Mouse (Mus musculus) MEL (cell line): ENCODE measurements around the gene Rock2. TPM values are rescaled to one million over a fixed set of nuclear protein-coding genes. Genes with fewer than 3 reads are reported as not detected.

ENCODE experiments used
- DNase-seq: peaks from one replicate; pipeline ENCODE4 v3.0.0; 2011; ENCODE audit warnings: low read depth, low spot score
- H3K27ac ChIP-seq: 2 replicates; pipeline ENCODE4 v1.5.1; 2012; ENCODE audit warnings: low read depth, mild to moderate bottlenecking, control low read depth, low read length, moderate library complexity; ENCODE audit not compliant: control insufficient read depth
- H3K27me3 ChIP-seq, 2 experiments: fragments of 150-350 bp in 1 of 2; sonication (generic) in 1 of 2; 2 replicates each; pipeline ENCODE4 v1.6.1; 2012; ENCODE audit warnings: low read length in 2 of 2, mild to moderate bottlenecking in 2 of 2, improper control_type of control experiment in 1 of 2, moderate library complexity in 1 of 2; ENCODE audit not compliant: insufficient read depth in 2 of 2, control insufficient read depth in 1 of 2
- H3K36me3 ChIP-seq, 2 experiments: 2 replicates each; pipeline ENCODE4 v1.6.1; 2012 to 2014; ENCODE audit warnings: low read length in 2 of 2, improper control_type of control experiment in 1 of 2, inconsistent platforms in 1 of 2, mild to moderate bottlenecking in 1 of 2; ENCODE audit not compliant: insufficient read depth in 2 of 2, control insufficient read depth in 1 of 2
- H3K4me1 ChIP-seq, 2 experiments: fragments of 150-350 bp in 1 of 2; sonication (generic) in 1 of 2; 2 replicates each; pipeline ENCODE4 v1.6.1; 2012; ENCODE audit warnings: low read length in 2 of 2, improper control_type of control experiment in 1 of 2, mild to moderate bottlenecking in 1 of 2; ENCODE audit not compliant: insufficient read depth in 2 of 2, control insufficient read depth in 1 of 2
- H3K4me3 ChIP-seq, 2 experiments: fragments of 150-350 bp in 1 of 2; sonication (generic) in 1 of 2; 2 replicates each; pipeline ENCODE4 v1.5.1; 2012; ENCODE audit warnings: low read depth in 2 of 2, low read length in 2 of 2, mild to moderate bottlenecking in 2 of 2, moderate library complexity in 2 of 2, control low read depth in 1 of 2, improper control_type of control experiment in 1 of 2; ENCODE audit not compliant: control insufficient read depth in 1 of 2, insufficient read depth in 1 of 2
- H3K79me2 ChIP-seq: 2 replicates; pipeline ENCODE4 v1.6.1; 2012; ENCODE audit warnings: mild to moderate bottlenecking, low read length, moderate library complexity; ENCODE audit not compliant: control insufficient read depth, poor library complexity, insufficient read depth
- H3K9ac ChIP-seq: 2 replicates; pipeline ENCODE4 v1.6.1; 2012; ENCODE audit warnings: low read depth, mild to moderate bottlenecking, control low read depth, low read length, moderate library complexity; ENCODE audit not compliant: control insufficient read depth, poor library complexity, severe bottlenecking
- H3K9me3 ChIP-seq: fragments of 150-350 bp; sonication (generic); replicated peaks from 2 replicates; pipeline ENCODE4 v1.6.1; 2012; ENCODE audit warnings: mild to moderate bottlenecking, low read length, improper control_type of control experiment, moderate library complexity; ENCODE audit not compliant: insufficient read depth
- CHD1 ChIP-seq: IDR thresholded peaks from 2 replicates; pipeline ENCODE4 v1.6.1; 2012; ENCODE audit warnings: low read depth, mild to moderate bottlenecking, inconsistent platforms, low read length, improper control_type of control experiment
- CHD2 ChIP-seq: IDR thresholded peaks from 2 replicates; pipeline ENCODE4 v1.6.1; 2011; ENCODE audit warnings: low read length, improper control_type of control experiment
- E2F4 ChIP-seq: IDR thresholded peaks from 2 replicates; pipeline ENCODE4 v1.6.1; 2011; ENCODE audit warnings: low read depth, low read length, improper control_type of control experiment, borderline replicate concordance
- EP300 ChIP-seq, 2 experiments: IDR thresholded peaks; 2 replicates each; pipeline ENCODE4 v1.6.1; 2011; ENCODE audit warnings: improper control_type of control experiment in 2 of 2, low read length in 2 of 2, low read depth in 1 of 2, mild to moderate bottlenecking in 1 of 2
- GABPA ChIP-seq: IDR thresholded peaks from 2 replicates; pipeline ENCODE4 v1.6.1; 2012; ENCODE audit warnings: low read depth, mild to moderate bottlenecking, inconsistent platforms, low read length, improper control_type of control experiment, moderate library complexity
- GATA1 ChIP-seq: IDR thresholded peaks from 2 replicates; pipeline ENCODE4 v1.6.1; 2011; ENCODE audit warnings: low read depth, low read length, improper control_type of control experiment
- KAT2A ChIP-seq: conservative IDR thresholded peaks from 2 replicates; pipeline ENCODE4 v1.6.1; 2012; ENCODE audit warnings: low read depth, low read length, improper control_type of control experiment, inconsistent platforms
- NELFE ChIP-seq: IDR thresholded peaks from 2 replicates; pipeline ENCODE4 v1.6.1; 2011; ENCODE audit warnings: low read depth, low read length, improper control_type of control experiment
- NRF1 ChIP-seq: IDR thresholded peaks from 2 replicates; pipeline ENCODE4 v1.6.1; 2014; ENCODE audit warnings: low read depth, mild to moderate bottlenecking, inconsistent platforms, low read length, improper control_type of control experiment, moderate library complexity; ENCODE audit not compliant: poor library complexity, insufficient read depth, severe bottlenecking
- POLR2AphosphoS2 ChIP-seq: IDR thresholded peaks from 2 replicates; pipeline ENCODE4 v1.6.1; 2011; ENCODE audit warnings: low read length, improper control_type of control experiment
- POLR2AphosphoS5 ChIP-seq: IDR thresholded peaks from 2 replicates; pipeline ENCODE4 v1.6.1; 2012; ENCODE audit warnings: low read depth, borderline replicate concordance, mild to moderate bottlenecking, inconsistent platforms, low read length, moderate library complexity, mixed read lengths
- RAD21 ChIP-seq: IDR thresholded peaks from 2 replicates; pipeline ENCODE4 v1.6.1; 2011; ENCODE audit warnings: mild to moderate bottlenecking, low read depth, low read length, improper control_type of control experiment
- SMC3 ChIP-seq: IDR thresholded peaks from 2 replicates; pipeline ENCODE4 v1.6.1; 2011; ENCODE audit warnings: low read depth, low read length, improper control_type of control experiment
- TBP ChIP-seq: IDR thresholded peaks from 2 replicates; pipeline ENCODE4 v1.8.0; 2011; ENCODE audit warnings: low read depth, low read length, improper control_type of control experiment
- TCF12 ChIP-seq: IDR thresholded peaks from 2 replicates; pipeline ENCODE4 v1.6.1; 2014; ENCODE audit warnings: low read depth, mild to moderate bottlenecking, inconsistent platforms, low read length, improper control_type of control experiment, moderate library complexity
- UBTF ChIP-seq: IDR thresholded peaks from 2 replicates; pipeline ENCODE4 v1.6.1; 2012; ENCODE audit warnings: low read depth, mild to moderate bottlenecking, inconsistent platforms, low read length, improper control_type of control experiment, moderate library complexity, borderline replicate concordance; ENCODE audit not compliant: insufficient read depth
- USF2 ChIP-seq, 2 experiments: IDR thresholded peaks; 2 replicates each; pipeline ENCODE4 v1.6.1; 2011 to 2012; ENCODE audit warnings: improper control_type of control experiment in 2 of 2, low read length in 2 of 2, borderline replicate concordance in 1 of 2, inconsistent platforms in 1 of 2, low read depth in 1 of 2, mild to moderate bottlenecking in 1 of 2; ENCODE audit not compliant: insufficient read depth in 1 of 2
- ZKSCAN1 ChIP-seq: IDR thresholded peaks from 2 replicates; pipeline ENCODE4 v1.6.1; 2012; ENCODE audit warnings: low read depth, mild to moderate bottlenecking, inconsistent platforms, low read length, improper control_type of control experiment, moderate library complexity
- ZNF384 ChIP-seq: IDR thresholded peaks from 2 replicates; pipeline ENCODE4 v1.6.1; 2012; ENCODE audit warnings: low read depth, mild to moderate bottlenecking, inconsistent platforms, low read length, improper control_type of control experiment
- polyA plus RNA-seq, 2 experiments: library from polyadenylated mRNA; stranded (reverse) in 1 of 2; unstranded in 1 of 2; fragments of >175 nt in 1 of 2; fragments of >200 nt in 1 of 2; gene quantifications; 2 replicates each; pipeline versions ENCODE4 v1.2.1 to v1.2.4; 2012; ENCODE audit warnings: low replicate concordance in 2 of 2, low read depth in 1 of 2; ENCODE audit not compliant: insufficient read length in 2 of 2, insufficient read depth in 1 of 2, missing spikeins in 1 of 2
- total RNA-seq: library from RNA; depleted of rRNA; stranded (reverse); fragments of 300-350 nt; gene quantifications from 2 replicates; pipeline ENCODE4 v1.2.3, GENCODE M21; 2012

Gene Rock2
- total and polyA plus RNA-seq, 3 experiments, result 10.9 to 46.4 (median 14.4) TPM

- no peaks in the 10 kb centered on the region for H3K9me3 ChIP-seq
- H3K9ac ChIP-seq, result no peak overlapping the region
- no peak overlapping the region for H3K27ac ChIP-seq
- peak; percentile 26 for DNase-seq
- H3K79me2 ChIP-seq, result peaks cover 50% of the 10 kb centered on the region
- TF ChIP-seq RAD21 (no peak), SMC3 (no peak), USF2 (IDR thresholded peaks at IDR 0.05; ENCODE audit: borderline replicate concordance in 1 of 2, insufficient read depth in 1 of 2, low read depth in 1 of 2, low read length in 2 of 2) (no peak), ZKSCAN1 (no peak), UBTF (no peak), POLR2AphosphoS2 (no peak), KAT2A (no peak), TCF12 (no peak), GATA1 (no peak), NRF1 (no peak), TBP (no peak), CHD2 (no peak), CHD1 (no peak), E2F4 (no peak), GABPA (no peak)
- H3K4me3 ChIP-seq, result no peak overlapping the region
- no peaks in the 10 kb centered on the region for H3K27me3 ChIP-seq
- H3K36me3 ChIP-seq, result peaks cover 0 to 54% of the 10 kb centered on the region in 2 experiments; a peak in 2 of 4 replicates
- H3K4me1 ChIP-seq, result peaks cover 29 to 33% of the 10 kb centered on the region in 2 experiments
Measured at GRCm38 (mm10) chr12:16898221-16898620, 3.5 kb downstream of the Rock2 start.

GRCm38 (mm10) chr12:16898790-16899189 is 4.1 kb downstream of the Rock2 start:
- no peak overlapping the region for H3K9ac ChIP-seq
- H3K4me1 ChIP-seq, result peaks cover 25 to 31% of the 10 kb centered on the region in 2 experiments
- peaks cover 0 to 49% of the 10 kb centered on the region in 2 experiments; a peak in 2 of 4 replicates for H3K36me3 ChIP-seq

More at GRCm38 (mm10) chr12:16898790-16899189, 4.1 kb downstream of the Rock2 start:
- H3K9me3 ChIP-seq, result no peaks in the 10 kb centered on the region
- no peak for TF ChIP-seq EP300 (IDR thresholded peaks at IDR 0.05; ENCODE audit: low read depth in 1 of 2, low read length in 2 of 2)
- no peak for TF ChIP-seq GABPA
- TF ChIP-seq ZNF384, result no peak
- TF ChIP-seq POLR2AphosphoS5, result no peak
- no peak for TF ChIP-seq NELFE
- no peak overlapping the region for H3K4me3 ChIP-seq
- no peak overlapping the region for H3K27ac ChIP-seq
- DNase-seq, result no peak
- peaks cover 54% of the 10 kb centered on the region for H3K79me2 ChIP-seq
- no peaks in the 10 kb centered on the region for H3K27me3 ChIP-seq
